Mouse (Mus musculus) kidney, adult 11 months (tissue): ENCODE results near the gene Opn3.

Source experiments
- DNase-seq: peaks from one replicate; pipeline ENCODE4 v3.0.0; 2022

The Opn3 gene

GRCm38 (mm10) chr1:175692246-175692996 lies at the start of gene Opn3, which contains the start of gene Chml:
Opn3 (minus strand) TSS chr1:175692776.
Chml (minus strand) TSS chr1:175692901.
- peak; percentile 100 for DNase-seq

- no peak for DNase-seq
Observed at GRCm38 (mm10) chr1:175725771-175726170, 33.2 kb upstream of the Opn3 start.

GRCm38 (mm10) chr1:175716832-175717231 lies 24.3 kb upstream of the Opn3 start:
- no peak for DNase-seq

- no peak for DNase-seq
Observed at GRCm38 (mm10) chr1:175712338-175712909, 19.8 kb upstream of the Opn3 start.

GRCm38 (mm10) chr1:175708013-175708412 lies 15.4 kb upstream of the Opn3 start:
- DNase-seq = no peak

- no peak for DNase-seq
Observed at GRCm38 (mm10) chr1:175707599-175707998, 15.0 kb upstream of the Opn3 start.

GRCm38 (mm10) chr1:175701145-175701544 lies 8.6 kb upstream of the Opn3 start:
- no peak for DNase-seq

- DNase-seq = no peak
Observed at GRCm38 (mm10) chr1:175699796-175700195, 7.2 kb upstream of the Opn3 start.

- DNase-seq = no peak
Observed at GRCm38 (mm10) chr1:175699375-175699774, 6.8 kb upstream of the Opn3 start.

- no peak for DNase-seq
Observed at GRCm38 (mm10) chr1:175698293-175698692, 5.7 kb upstream of the Opn3 start, which contains the start of gene Wdr64. Wdr64 (plus strand) TSS chr1:175698593.

- DNase-seq = peak; percentile 24
Observed at GRCm38 (mm10) chr1:175693429-175693960, 919 bp upstream of the Opn3 start.

- DNase-seq = no peak
Observed at GRCm38 (mm10) chr1:175692997-175693361, 403 bp upstream of the Opn3 start.

- DNase-seq = no peak
Observed at GRCm38 (mm10) chr1:175691686-175692245, 810 bp downstream of the Opn3 start.

GRCm38 (mm10) chr1:175680995-175681394 lies 11.6 kb downstream of the Opn3 start:
- no peak for DNase-seq

- DNase-seq = no peak
Observed at GRCm38 (mm10) chr1:175677459-175677858, 15.1 kb downstream of the Opn3 start.

- no peak for DNase-seq
Observed at GRCm38 (mm10) chr1:175675116-175675515, 17.5 kb downstream of the Opn3 start.

- DNase-seq = no peak
Observed at GRCm38 (mm10) chr1:175673563-175674325, 18.8 kb downstream of the Opn3 start.

- no peak for DNase-seq
Observed at GRCm38 (mm10) chr1:175671626-175672025, 20.9 kb downstream of the Opn3 start.

GRCm38 (mm10) chr1:175670042-175670441 lies 22.5 kb downstream of the Opn3 start:
- DNase-seq = no peak

GRCm38 (mm10) chr1:175669456-175669855 lies 23.1 kb downstream of the Opn3 start:
- DNase-seq = no peak

- DNase-seq = no peak
Observed at GRCm38 (mm10) chr1:175668666-175669405, 23.7 kb downstream of the Opn3 start.

- DNase-seq = no peak
Observed at GRCm38 (mm10) chr1:175659900-175660299, 32.7 kb downstream of the Opn3 start.
